Mouse (Mus musculus): ENCODE data around the gene Olfr1440.

Gene Olfr1440

GRCm38 (mm10) chr19:12386979-12387378 lies at the start of gene Olfr1440:
Olfr1440 (plus strand) TSS chr19:12387279.
- no peak for DNase-seq

GRCm38 (mm10) chr19:12373004-12373403 lies 14.1 kb upstream of the Olfr1440 start:
- DNase-seq, result no peak

- DNase-seq, result no peak
Observed at GRCm38 (mm10) chr19:12374465-12375025, 12.5 kb upstream of the Olfr1440 start.

- no peak for DNase-seq
Observed at GRCm38 (mm10) chr19:12413737-12414136, 26.7 kb downstream of the Olfr1440 start.

- no peak for DNase-seq
Observed at GRCm38 (mm10) chr19:12417361-12417760, 30.3 kb downstream of the Olfr1440 start, which contains the start of gene Olfr1441. Olfr1441 (plus strand) TSS chr19:12417433.

GRCm38 (mm10) chr19:12418312-12418711 lies 31.2 kb downstream of the Olfr1440 start:
- DNase-seq, result no peak

- DNase-seq, result no peak
Observed at GRCm38 (mm10) chr19:12420555-12420954, 33.5 kb downstream of the Olfr1440 start.

GRCm38 (mm10) chr19:12421680-12422079 lies 34.6 kb downstream of the Olfr1440 start:
- DNase-seq, result no peak

GRCm38 (mm10) chr19:12427101-12427500 lies 40.0 kb downstream of the Olfr1440 start:
- DNase-seq, result no peak

- no peak for DNase-seq
Observed at GRCm38 (mm10) chr19:12427605-12428004, 40.5 kb downstream of the Olfr1440 start, which contains the start of gene Pfpl. Pfpl (plus strand) TSS chr19:12427905.

GRCm38 (mm10) chr19:12433033-12433432 lies 46.0 kb downstream of the Olfr1440 start:
- DNase-seq, result peak; percentile 78

- no peak for DNase-seq
Observed at GRCm38 (mm10) chr19:12435011-12435416, 47.9 kb downstream of the Olfr1440 start.

GRCm38 (mm10) chr19:12435750-12436524 lies 48.9 kb downstream of the Olfr1440 start:
- DNase-seq, result no peak

GRCm38 (mm10) chr19:12439581-12439980 lies 52.5 kb downstream of the Olfr1440 start:
- DNase-seq, result no peak

GRCm38 (mm10) chr19:12440103-12440725 lies 53.1 kb downstream of the Olfr1440 start:
- DNase-seq, result no peak

GRCm38 (mm10) chr19:12442560-12442959 lies 55.5 kb downstream of the Olfr1440 start:
- DNase-seq, result no peak

GRCm38 (mm10) chr19:12445014-12445413 lies 57.9 kb downstream of the Olfr1440 start:
- DNase-seq, result no peak
